Mouse (Mus musculus) cerebellum, adult 11 months (tissue): Measurements from ENCODE around the gene Lama4.

Experiments used
- DNase-seq: peaks from one replicate; pipeline ENCODE4 v3.0.0; 2022

Lama4 gene

DNA sequence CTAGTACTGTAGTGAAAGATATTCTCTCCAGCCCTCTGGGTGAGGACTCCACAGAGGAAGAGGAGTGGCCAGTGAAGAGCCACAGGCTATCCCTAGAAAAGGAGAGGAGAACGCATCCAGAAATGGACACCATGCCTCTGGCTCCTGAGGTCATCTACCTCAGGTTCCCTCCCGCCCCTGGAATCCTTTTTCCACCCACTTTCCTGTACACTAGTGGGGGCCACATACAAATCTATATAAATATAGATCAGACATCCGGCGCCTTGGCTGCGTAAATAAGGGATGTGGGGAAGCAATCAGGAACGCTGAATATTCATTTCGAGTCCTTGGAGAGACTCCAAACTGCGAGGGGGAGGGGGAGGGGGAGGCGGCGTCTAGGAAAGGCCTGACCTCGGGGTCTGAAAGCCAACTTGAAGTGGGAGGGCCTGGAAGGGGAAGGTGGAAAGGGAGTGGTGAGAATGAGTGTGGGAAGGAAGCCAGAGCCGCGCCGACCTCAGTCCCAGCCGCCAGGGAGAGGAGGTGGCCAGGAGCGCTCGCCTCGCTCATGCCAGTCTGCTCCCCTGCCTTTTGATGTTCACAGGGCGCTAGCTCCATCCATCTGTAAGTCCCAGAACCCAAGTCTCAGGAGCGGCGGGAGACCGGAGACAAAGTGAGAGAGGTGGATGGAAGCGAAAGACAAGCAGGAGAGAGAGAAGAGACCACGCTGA, at the start of gene Lama4:
TSS of gene Lama4 (plus strand) at position 441 of the 707 bp plus-strand sequence.
- no peak for DNase-seq

DNA sequence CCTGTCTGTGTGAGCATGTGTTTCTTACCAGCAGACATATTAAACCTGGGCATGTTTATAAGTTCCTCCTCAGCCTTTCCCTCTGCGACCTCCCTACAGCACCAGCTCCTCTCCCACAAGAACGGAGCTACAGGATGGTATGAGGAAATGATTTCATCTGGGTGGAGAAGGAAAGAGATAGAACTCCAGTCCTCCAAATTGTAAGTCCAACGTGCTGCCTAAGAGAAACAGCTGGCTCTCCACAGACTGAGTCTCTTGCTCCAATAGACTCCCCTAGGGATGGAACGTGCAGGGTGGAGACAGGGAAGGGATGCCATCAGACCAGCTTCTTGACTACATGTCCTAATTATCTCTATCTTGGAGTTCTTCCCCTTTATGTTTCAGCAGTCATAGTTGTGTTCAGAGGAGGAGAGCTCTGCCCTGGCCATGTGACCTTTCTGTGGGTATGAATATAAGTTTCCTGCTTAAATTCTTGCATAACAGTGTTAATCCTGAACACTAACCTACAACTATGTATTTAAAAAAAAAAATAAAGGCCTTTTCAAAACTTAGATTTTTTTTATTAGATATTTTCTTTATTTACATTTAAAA, 49.2 kb upstream of the Lama4 start:
- no peak for DNase-seq

DNA sequence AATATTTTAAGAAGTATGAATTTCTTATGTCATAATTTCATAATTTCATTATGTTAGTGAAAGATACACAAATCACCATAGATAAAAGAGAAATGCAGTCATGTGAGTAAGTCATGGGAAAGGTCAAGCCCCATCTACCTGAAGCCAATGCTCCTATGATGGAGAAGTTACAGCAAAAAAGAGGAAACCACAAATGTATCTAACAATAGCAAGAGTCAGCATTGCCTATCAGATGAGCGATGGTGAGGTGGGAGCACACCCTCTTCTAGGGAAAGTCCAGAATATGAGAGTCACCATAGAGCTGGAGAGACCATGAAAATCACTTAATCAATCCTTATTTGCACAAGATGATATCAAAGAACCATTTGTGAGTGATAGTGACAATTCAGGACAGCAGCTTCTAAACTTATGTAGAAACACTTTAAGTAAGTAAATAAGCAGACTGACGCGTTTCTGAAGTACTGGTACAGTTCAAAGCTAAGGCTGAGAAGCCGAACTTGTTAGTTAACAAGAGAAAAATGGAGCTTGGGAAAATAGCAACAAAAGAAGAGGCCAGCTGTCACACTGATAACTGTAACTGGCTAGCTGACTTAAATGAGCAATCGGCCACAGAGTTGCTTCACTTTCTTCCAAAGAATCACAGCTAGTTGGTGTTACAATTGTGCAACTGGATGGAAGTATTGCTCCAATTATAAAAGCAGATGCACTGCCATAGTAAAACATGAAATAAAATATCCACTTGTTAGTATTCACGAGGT, 36.2 kb upstream of the Lama4 start:
- no peak for DNase-seq

DNA sequence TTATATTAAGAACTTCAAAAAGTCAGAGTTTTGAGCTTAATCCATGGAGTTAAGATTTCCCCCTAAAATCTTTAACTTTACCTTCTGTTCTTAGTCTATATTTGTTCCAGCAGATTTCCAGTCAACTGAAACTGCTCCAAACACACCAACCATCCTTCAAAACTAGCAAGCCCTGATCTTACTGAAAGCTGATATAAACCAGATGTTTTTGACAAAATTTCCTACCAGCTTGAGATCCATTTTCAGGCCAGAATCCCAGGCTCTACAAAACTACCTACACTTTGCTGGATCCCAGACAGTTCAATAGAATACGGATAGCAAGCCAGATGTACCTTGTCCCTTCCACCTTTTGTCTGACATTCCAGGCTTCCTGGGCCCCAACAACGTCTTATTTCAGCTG, 20.6 kb upstream of the Lama4 start:
- DNase-seq = no peak

DNA sequence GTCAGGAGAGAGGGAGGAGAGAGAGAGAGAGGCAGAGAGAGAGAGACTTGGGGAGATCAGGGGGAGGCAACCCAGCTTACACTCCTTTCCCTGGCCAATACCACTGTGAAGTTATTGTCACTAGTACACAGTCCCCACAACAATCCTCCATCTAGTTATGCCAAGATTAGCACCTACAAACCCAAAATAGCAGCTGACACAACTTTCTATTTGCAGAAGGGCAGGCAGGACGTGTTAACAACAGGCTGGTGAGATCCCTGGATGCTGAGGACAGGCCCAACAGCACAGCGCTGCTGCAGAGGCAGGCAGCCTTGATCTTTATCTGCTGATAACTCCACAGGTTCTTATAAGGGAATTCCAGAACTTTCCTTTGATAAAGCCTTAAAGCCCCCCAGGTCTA, 3.4 kb upstream of the Lama4 start:
- no peak for DNase-seq

DNA sequence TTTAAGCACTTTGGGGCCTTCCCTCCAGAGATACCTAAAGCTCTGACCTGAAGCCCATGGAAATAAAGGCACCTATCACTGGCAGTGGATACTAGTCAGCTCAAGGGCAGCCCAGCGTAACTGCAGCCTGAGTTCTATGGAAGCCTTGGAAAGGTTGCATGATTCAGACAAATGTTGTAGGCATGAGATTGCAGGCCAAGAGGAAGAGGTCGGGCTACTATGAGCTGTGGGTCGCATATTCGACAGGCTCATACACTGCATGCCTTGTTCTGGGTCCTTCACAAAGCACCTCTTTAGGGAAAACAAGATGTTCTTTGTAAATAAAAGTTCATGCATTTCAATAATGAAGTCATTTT, 618 bp upstream of the Lama4 start:
- no peak for DNase-seq

DNA sequence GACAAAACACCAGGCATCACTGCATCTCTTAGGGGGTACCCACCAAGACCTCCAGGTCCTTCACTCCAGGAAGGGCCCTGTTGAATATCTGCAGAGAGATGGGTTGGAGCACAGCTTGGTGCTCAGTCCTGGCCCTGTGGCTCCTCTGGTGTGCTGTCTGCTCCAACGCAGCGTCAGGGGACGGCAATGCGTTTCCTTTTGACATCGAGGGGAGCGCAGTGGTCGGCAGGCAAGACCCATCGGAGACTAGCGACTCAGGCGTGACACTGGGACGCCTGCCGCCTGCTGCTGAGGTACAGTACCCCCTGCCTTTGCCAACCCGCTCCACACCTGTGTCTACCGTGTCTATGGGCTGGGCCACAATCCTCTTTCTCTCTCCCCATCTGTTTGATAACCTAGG, 542 bp downstream of the Lama4 start:
- no peak for DNase-seq

DNA sequence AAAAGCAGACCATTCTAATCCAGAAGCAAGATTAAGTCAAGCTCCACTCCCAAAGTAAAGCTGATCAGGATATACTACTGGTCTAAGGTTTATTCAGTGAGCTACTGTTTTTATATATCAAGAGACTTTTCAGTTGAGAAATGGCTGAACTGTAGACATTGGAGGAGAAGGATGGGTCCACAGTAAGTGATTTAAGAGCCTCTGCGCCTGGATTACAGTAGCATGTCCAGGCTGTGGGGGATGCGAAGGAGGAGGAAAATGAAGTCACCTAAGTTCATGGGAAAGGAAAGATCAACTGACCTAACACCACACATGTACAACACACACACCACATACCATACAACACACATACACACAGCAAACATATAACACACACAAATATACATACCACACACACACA, 1.3 kb downstream of the Lama4 start:
- DNase-seq = no peak

DNA sequence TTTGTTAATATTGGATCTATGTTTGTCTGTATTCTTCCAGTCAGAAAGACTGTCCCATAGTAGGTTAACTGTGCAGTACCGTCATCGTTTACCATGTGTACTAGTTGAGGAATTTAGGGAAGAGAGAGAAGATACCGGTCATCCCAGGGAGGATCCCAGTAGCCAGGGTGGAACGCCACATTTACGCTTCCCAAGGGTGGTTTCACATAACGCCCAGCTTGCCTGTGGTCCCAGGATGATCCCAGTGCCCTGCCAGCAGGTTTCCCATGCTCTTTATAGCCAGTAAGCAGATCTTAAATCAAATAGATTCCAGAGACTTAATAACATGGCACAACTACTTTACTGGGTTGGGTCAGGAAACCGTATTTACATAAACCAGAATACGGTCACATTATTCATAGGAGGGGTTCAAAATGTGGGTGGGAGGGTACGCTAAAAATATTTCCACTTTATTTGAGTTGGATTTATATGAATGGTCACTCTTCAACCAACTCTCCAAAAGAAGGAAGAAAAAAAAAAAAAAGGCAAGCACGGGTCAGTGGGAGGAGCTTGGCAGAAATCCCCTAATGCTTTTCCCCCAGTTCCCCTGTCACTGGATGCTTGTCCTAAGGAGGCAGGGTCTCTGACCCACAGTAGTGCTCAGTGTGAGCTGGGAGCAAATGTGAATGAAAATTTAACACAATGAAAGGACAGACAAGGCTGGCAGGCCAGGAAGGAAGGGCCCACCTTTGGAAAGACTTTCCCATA, 3.2 kb downstream of the Lama4 start:
- no peak for DNase-seq

DNA sequence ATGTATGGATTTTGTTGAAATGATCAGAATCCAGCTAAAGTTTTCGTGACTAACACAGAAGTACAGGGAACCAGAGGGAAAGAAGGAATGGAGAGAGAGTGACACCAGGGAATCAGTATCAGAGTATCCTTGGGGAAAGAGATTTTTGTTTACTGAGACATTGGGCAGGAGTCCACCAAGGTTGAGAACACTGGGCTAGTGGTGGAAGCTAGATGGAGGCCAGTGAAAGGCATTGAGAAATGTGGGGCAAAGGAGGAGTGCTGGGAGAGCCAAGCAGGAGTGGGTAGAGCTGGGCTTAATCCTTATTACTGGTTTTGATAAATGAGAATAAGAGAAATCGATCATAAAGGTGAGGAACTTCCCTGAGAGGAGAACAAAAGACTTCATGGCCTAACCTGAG, 4.2 kb downstream of the Lama4 start:
- no peak for DNase-seq

DNA sequence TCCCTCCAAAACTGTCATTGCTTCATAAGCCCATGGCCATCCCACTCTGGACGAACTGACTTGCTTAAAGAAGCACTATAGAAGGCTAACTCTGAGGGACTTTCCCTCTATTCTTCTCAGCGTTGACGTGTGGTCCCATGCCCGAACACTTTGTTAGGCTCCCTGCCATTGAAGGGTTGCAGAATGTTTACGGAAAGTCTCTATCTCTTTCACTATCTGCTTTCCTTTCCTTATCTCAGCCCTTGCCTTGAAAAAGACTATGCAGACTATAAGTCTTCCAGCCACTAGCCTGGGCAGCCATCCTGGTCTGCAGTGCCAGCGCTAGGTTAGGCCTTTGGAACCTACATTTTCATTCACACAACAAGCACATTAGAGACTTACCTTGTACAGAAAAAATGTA, 4.7 kb downstream of the Lama4 start:
- DNase-seq = no peak

DNA sequence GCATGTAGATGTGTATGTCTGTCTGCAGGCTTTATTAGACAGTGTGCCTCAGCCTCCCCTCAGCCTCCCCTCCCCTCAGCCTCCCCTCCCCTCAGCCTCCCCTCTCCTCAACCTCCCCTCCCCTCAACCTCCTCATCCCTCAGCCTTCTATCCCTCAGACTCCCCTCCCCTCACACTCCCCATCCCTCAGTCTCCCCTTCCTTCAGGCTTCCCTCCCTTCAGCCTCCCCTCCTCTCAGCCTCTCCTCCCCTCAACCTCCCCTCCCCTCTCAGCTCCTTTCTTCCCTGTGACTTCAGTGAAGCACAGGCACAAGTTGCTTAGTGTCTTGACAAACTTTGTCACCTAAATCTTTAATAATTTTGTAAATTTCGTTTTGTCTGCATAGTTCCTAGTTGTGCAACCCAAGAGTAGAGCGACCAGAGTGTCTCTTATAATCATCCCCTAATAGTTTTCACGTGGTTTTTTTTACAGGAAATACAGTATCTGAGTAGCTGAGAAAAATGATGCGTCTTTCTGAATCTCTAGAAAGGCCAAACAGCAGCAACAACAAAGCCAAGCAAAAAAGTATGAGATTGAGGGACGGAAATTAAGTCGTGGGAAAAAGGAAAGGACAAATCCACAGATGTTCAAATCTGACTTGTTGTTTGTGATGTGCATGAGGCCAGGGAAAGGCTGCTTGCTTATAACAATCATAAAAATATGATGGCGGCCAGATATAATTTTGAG, 7.1 kb downstream of the Lama4 start:
- DNase-seq = no peak

DNA sequence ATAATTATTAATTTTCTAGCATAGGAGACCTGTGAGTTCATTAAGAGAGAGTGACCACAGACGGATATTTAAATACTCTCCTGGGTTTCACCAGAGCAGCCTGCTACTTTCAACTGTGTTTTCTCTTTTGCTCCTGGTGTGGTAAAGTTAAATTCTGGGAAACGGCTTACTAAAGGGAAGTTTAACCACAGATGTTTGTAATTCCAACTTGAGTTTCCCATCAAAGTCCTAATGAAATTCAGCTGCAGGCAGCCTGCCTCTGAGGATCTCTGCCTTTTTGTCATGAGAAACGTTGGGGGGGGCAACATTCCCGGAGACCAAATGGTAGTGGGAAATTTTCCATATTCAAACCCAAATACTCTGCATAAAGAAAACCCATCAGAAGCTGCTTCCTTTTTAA, 7.7 kb downstream of the Lama4 start:
- no peak for DNase-seq

DNA sequence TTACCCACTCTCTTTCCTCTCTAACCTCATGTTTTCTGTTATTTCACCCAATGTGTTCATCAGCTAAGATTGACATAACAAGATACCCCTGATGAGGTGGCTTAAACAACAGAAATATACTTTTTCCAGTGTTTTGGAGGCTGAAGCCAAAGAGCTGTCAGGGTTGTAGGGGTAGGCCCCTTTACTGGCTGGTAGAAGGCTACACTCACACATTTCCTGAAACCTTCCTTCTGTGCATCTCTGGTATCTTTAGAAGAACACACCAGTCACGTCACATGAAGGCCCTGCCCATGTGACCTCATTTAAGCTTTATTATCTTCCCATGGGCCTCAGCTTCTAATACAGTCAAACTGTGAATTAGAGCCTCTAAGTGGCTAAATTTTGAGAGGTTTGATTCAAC, 12.9 kb downstream of the Lama4 start:
- DNase-seq = no peak

DNA sequence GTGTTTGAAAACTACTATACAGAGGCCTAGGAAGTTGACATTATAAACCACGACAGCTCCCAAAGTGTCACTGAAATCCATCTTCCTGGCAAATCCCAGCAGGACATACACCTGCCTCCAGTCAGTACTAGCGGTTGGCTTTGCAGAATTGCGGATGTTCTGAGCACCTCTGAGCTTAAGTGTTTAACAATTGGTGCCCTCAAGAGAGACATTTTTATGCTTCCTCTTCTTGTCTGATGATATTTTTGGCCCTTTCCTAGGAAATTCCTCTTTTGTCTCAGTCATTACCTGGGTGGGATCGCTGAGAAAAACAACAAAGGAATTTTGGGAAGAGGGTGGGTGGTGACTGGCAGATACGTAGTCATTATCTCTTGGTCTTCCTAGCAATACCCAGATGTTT, 14.4 kb downstream of the Lama4 start:
- DNase-seq = no peak

DNA sequence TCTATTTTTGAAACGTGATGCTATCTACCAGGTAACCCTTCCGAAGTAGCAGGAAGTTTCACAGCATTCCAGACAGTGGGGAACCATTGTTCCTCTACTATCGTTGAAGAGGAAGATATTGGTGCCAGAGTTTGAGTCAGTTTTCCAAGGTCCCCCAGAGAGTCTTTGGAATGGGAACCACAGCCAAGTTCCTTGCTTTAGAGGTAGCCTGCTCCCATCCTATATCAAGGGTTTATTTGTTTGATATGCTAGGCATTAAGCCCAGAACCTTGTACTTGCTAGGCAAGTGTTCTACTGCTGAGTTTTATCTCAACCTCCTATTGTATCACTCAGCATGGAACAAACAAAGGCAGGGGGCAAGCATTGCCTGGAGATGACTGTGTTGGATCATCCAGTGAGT, 15.7 kb downstream of the Lama4 start:
- no peak for DNase-seq

DNA sequence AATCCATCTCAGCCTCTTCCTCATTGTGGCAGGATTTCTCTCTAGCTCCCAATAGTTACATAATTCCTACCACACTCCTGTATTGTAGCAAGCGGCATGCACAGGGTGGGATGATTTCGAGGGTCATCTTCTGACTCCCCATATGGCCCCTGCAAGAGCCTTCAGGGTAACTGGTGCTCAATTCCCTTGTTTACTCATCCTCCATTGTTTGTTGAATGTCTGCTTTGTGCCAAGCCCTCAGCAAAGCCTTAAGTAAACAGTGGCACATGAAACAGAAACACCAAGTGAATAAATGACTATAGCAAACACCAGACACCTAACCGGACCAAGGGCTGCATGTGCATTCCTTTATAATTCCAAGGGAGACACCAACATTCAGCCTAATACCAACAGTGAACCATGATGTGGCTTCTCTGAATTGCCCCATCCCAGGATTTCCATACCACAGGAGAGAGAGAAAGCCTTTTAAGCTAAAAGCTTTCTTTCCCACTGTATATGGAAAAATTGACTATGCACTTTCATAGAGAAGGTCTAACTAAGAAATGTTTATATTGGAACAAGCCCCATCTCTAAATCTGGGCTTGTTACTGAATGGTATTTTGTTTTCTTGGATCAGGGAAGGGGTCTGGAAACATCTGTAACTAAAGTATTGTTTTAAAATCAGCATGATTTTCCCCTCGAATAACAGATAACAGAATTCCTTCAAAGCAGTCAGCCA, 19.2 kb downstream of the Lama4 start:
- no peak for DNase-seq

DNA sequence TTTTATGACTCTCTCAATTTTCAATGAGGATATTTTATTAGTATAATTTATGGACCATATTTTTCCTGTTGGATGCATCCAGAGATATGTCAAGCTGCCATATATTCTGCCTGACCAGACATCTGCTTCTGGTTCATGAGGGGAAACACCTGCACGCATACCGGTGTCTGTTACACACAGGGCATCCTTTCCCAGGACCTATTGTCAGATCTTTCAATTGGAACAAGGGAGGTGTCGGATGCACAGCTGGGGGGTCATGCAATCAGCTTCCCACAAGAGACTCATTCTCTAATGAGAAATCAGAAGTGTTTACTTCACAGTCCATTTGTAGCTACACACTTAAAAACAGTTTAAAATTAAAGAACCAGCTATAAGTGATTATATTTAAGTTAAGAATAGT, 20.7 kb downstream of the Lama4 start:
- DNase-seq = no peak

DNA sequence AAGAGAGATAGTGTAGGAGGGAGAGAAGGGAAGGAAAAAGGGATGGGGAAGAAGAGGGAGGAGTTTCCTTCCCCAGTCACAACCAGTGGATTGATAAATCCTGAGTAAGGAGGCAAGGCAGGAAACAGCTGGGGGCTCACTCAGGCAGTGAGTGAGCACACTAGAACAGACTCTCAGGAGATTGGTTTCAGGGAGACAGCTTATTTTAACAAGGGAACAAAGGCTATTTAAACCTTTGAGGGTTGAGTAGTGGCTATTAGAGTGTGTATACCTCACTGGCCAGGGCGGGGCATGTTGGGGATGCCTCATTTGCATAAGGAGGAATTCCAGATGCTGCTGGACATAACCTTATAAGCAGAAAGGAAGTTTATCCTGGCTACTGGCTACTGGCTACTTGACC, 27.5 kb downstream of the Lama4 start:
- no peak for DNase-seq

DNA sequence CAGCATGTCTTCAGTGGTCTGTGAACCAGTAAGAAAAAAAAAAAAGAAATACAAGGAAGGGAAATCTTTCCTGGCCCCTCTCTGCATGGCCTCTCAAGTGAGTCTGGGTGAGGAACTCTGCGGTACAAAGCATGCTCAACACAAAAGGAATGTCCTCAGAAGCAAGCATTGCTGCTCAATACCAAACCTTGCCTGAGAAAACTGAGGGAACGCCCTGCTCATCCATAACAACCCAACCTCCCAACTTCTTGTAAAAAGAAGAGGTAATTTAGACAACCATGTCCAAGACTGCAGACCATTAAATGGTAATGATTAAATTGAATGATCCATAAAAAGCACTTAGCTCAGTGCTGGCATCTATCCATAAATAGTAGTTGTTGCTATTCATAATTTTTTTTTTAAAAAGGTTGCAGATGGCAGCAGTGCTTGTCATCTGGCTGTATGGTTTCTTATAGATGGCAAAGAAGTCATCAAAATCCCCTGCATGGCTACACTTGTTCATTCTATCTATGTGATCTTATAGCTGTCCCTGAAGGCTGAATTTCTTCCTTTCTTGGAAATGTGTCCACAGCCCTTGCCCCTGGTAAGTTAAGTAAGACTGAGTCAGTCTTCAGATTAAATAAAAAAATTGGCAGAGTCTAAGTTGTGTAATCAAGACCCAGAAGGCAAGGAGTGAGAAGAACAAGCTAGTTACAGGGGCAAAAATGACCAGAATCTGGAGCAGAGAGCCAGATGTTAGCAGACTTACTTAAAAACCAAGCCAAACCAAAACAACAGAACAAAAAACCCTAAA, 28.5 kb downstream of the Lama4 start:
- DNase-seq = no peak

DNA sequence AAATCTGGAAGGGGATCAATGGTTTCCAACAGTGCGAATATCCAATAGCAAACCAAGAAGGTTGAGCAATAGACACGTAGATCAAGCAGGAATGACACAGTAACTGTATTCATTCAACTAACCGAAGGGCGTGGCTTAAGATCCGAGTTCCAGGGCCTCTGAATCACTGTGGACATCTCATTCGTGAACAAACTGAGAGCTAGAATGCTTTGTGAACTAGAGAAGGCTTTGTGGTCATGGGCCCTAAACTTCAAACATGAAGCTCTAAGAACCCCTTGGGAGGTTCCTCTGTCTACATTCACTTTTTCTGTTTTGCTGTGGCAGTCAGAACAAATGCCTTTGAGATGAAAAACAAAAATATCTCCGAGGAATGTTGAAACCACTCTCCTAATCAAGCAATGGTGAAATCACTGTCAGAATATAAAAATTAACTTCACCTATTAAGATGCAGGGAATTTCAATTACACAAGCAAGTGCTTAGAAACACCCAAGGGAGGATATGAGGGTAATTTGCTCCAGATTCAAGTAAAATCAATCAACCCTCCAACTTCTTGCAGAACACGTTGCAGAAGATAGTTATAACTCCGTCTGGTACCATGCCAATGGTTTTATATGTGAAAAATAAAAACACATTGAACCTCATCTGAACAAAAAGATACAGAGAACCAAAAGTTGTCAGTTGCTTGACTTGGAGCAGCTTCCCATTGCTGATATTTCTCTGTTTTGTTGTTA, 29.6 kb downstream of the Lama4 start:
- no peak for DNase-seq
